Comparison of ENCODE assay signal across 8 mouse cellular contexts in the genomic region with DNA sequence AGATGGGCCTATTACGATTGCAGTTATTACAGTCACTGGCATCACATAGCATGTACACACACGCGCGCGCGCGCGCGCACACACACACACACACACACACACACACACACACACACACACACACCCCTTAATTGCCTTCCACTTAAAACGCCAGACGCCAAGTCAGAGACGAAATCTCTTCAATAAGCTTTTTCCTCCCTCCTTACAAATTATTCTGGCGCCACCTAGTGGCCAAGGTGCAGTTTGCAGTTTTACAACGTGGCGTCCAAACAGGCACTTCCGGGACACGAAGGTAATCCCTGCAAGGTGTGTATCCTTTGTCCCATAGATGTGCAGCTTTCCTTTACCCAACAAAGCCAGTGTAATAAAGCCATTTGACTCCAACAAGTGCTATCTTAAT. TPM values are rescaled to one million over a fixed set of nuclear protein-coding genes. Genes with fewer than 3 reads are reported as not detected.
DNase-seq lines count a peak whose midpoint lies in the region; ATAC-seq and TF ChIP-seq lines count a peak whose summit lies in the region.

No protein-coding gene starts in this region.

- H3K27ac ChIP-seq in bone marrow, adult 2 months (ENCODE audit: control insufficient read depth, insufficient read depth, low read depth, low read length, poor library complexity) = no peak overlapping the region
- no peak overlapping the region for H3K27ac ChIP-seq in embryonic facial prominence, embryonic 14.5 days (replicated peaks; ENCODE audit: low read depth, low read length)
- no peak overlapping the region for H3K27ac ChIP-seq in limb, embryonic 14.5 days (replicated peaks; ENCODE audit: low read depth, low read length)

- H3K9ac ChIP-seq in embryonic facial prominence, embryonic 14.5 days (ENCODE audit: low read depth, low read length) = 0 out of 2 replicates have a peak overlapping the region, but pooled peaks have one; percentile 30
- no peak overlapping the region for H3K9ac ChIP-seq in limb, embryonic 14.5 days (ENCODE audit: low read depth, low read length, severe bottlenecking)

- no peak for TF ChIP-seq POLR2A in bone marrow, adult 2 months (IDR thresholded peaks at IDR 0.05; ENCODE audit: borderline replicate concordance, control insufficient read depth, low read depth, low read length)
- no peak for TF ChIP-seq POLR2A in limb, embryonic 14.5 days (IDR thresholded peaks at IDR 0.05; ENCODE audit: borderline replicate concordance, extremely low read depth, insufficient read depth, insufficient read length)

- no peaks in the 10 kb centered on the region for H3K9me3 ChIP-seq in embryonic facial prominence, embryonic 14.5 days (ENCODE audit: control insufficient read depth, low read length)
- no peaks in the 10 kb centered on the region for H3K9me3 ChIP-seq in limb, embryonic 14.5 days (ENCODE audit: control insufficient read depth, low read length)

- H3K4me3 ChIP-seq in bone marrow, adult 2 months (replicated peaks; ENCODE audit: control insufficient read depth, low read depth, low read length) = no peak overlapping the region
- H3K4me3 ChIP-seq in embryonic facial prominence, embryonic 14.5 days (ENCODE audit: low read depth, low read length) = peak overlapping the region; percentile 21
- peak overlapping the region; percentile 2; the same call in 1 of the 2 replicates for H3K4me3 ChIP-seq in limb, embryonic 14.5 days (replicated peaks; ENCODE audit: low read length)

- H3K27me3 ChIP-seq in embryonic facial prominence, embryonic 14.5 days (replicated peaks; ENCODE audit: control insufficient read depth, insufficient read depth, low read length) = 0 out of 2 replicates have a peak, but pooled peaks cover 2% of the 10 kb centered on the region
- H3K27me3 ChIP-seq in limb, embryonic 14.5 days (ENCODE audit: control insufficient read depth, insufficient read depth, low read length) = no peaks in the 10 kb centered on the region; the same call in 1 of the 2 replicates

- WGBS in bone marrow, adult 2 months = 8% methylated on average over 17 of the region's 17 CpGs
- WGBS in embryonic facial prominence, embryonic 14.5 days = 14% methylated on average over 17 of the region's 17 CpGs
- WGBS in limb, embryonic 14.5 days = 9% methylated on average over 17 of the region's 17 CpGs

- peaks cover 2% of the 10 kb centered on the region; the same call in 1 of the 2 replicates for H3K4me1 ChIP-seq in bone marrow, adult 2 months (ENCODE audit: control insufficient read depth, insufficient read depth, low read length)
- H3K4me1 ChIP-seq in embryonic facial prominence, embryonic 14.5 days (ENCODE audit: control insufficient read depth, insufficient read depth, low read length) = no peaks in the 10 kb centered on the region
- H3K4me1 ChIP-seq in limb, embryonic 14.5 days (ENCODE audit: control insufficient read depth, insufficient read depth, low read length) = no peaks in the 10 kb centered on the region

- peak overlapping the region; percentile 50 for H3K4me2 ChIP-seq in embryonic facial prominence, embryonic 14.5 days (ENCODE audit: low read depth, low read length)
- H3K4me2 ChIP-seq in limb, embryonic 14.5 days (replicated peaks; ENCODE audit: low read depth, low read length, severe bottlenecking) = peak overlapping the region; percentile 40

- ATAC-seq in embryonic facial prominence, embryonic 14.5 days (ENCODE audit: low read depth) = no peak
- no peak for ATAC-seq in limb, embryonic 14.5 days (ENCODE audit: low FRiP score, low read depth)

- peak; percentile 87 for DNase-seq in B cell, adult 2 months
- DNase-seq in embryonic facial prominence, embryonic 14.5 days (ENCODE audit: low spot score) = peak; percentile 90
- peak; percentile 21 to 54 for DNase-seq in heart, adult 9 months (ENCODE audit: low spot score in 2 of 2)
- peak; percentile 76 for DNase-seq in kidney, adult 9 months
- DNase-seq in limb, embryonic 14.5 days (ENCODE audit: low spot score) = peak; percentile 71
- peak; percentile 23 to 59 for DNase-seq in monocyte, adult 2 months (ENCODE audit: low read depth in 1 of 2, low spot score in 2 of 2)
- peak; percentile 56 to 77 for DNase-seq in spleen, postnatal 14 days (ENCODE audit: low spot score in 2 of 2)

- H3K36me3 ChIP-seq in embryonic facial prominence, embryonic 14.5 days (ENCODE audit: control insufficient read depth, insufficient read depth, low read length) = no peaks in the 10 kb centered on the region
- H3K36me3 ChIP-seq in limb, embryonic 14.5 days (ENCODE audit: control insufficient read depth, insufficient read depth, low read length) = no peaks in the 10 kb centered on the region

- TF ChIP-seq CTCF in bone marrow, adult 2 months (IDR thresholded peaks at IDR 0.05; ENCODE audit: control insufficient read depth, insufficient read depth, low read length) = peak; percentile 76

RNA-seq across cellular contexts. Expression of gene Aicda, which starts 6.8 kb away (rescaled TPM):
- 0.40 TPM in 1 of 2 replicates, not detected in the other for polyA plus RNA-seq in bone marrow, adult 2 months (2011; ENCODE audit: insufficient read depth, insufficient read length, low replicate concordance, missing spikeins)
- polyA plus RNA-seq in embryonic facial prominence, embryonic 14.5 days (2014; fragmentation: Nextera tagmentation; extraction: Ambion mirVana) = 0.13 and 0.16 TPM in 2 replicates
- 0.23 TPM in 2 replicates for polyA plus RNA-seq in limb, embryonic 14.5 days (2012; rRNA removed)
- 0.19 and 0.50 TPM in 2 replicates for polyA plus RNA-seq in limb, embryonic 14.5 days (2014; fragmentation: Nextera tagmentation; extraction: Ambion mirVana)

RNA-seq across cellular contexts. Expression of gene Apobec1, which starts 41.8 kb away (rescaled TPM):
- 9.8 and 23.3 TPM in 2 replicates for polyA plus RNA-seq in bone marrow, adult 2 months (2011; ENCODE audit: insufficient read depth, insufficient read length, low replicate concordance, missing spikeins)
- polyA plus RNA-seq in embryonic facial prominence, embryonic 14.5 days (2014; fragmentation: Nextera tagmentation; extraction: Ambion mirVana) = 4.1 and 5.5 TPM in 2 replicates
- polyA plus RNA-seq in limb, embryonic 14.5 days (2012; rRNA removed) = 7.2 TPM in 2 replicates
- polyA plus RNA-seq in limb, embryonic 14.5 days (2014; fragmentation: Nextera tagmentation; extraction: Ambion mirVana) = 3.5 and 5.9 TPM in 2 replicates

RNA-seq across cellular contexts. Expression of gene Gdf3, which starts 49.5 kb away (rescaled TPM):
- polyA plus RNA-seq in bone marrow, adult 2 months (2011; ENCODE audit: insufficient read depth, insufficient read length, low replicate concordance, missing spikeins) = 2.0 and 8.2 TPM in 2 replicates
- polyA plus RNA-seq in embryonic facial prominence, embryonic 14.5 days (2014; fragmentation: Nextera tagmentation; extraction: Ambion mirVana) = 0.37 TPM in 1 of 2 replicates, not detected in the other
- polyA plus RNA-seq in limb, embryonic 14.5 days (2012; rRNA removed) = 0.20 and 0.24 TPM in 2 replicates
- polyA plus RNA-seq in limb, embryonic 14.5 days (2014; fragmentation: Nextera tagmentation; extraction: Ambion mirVana) = 0.11 and 0.21 TPM in 2 replicates

RNA-seq across cellular contexts. Expression of gene Mfap5, which starts 54.8 kb away (rescaled TPM):
- polyA plus RNA-seq in bone marrow, adult 2 months (2011; ENCODE audit: insufficient read depth, insufficient read length, low replicate concordance, missing spikeins) = 4.1 TPM in 1 of 2 replicates, not detected in the other
- polyA plus RNA-seq in embryonic facial prominence, embryonic 14.5 days (2014; fragmentation: Nextera tagmentation; extraction: Ambion mirVana) = 70.7 and 98.8 TPM in 2 replicates
- polyA plus RNA-seq in limb, embryonic 14.5 days (2012; rRNA removed) = 19.3 and 33.5 TPM in 2 replicates
- polyA plus RNA-seq in limb, embryonic 14.5 days (2014; fragmentation: Nextera tagmentation; extraction: Ambion mirVana) = 35.6 and 47.3 TPM in 2 replicates

Comparison
In these comparisons a context has a peak if more than half of its experiments do, and no peak if none do; other contexts are left out.
1. DNase-seq: peak in every context shown above with its lines; median percentile 90 in embryonic facial prominence, embryonic 14.5 days; 87 in B cell, adult 2 months; 76 in kidney, adult 9 months; 71 in limb, embryonic 14.5 days; 66 in spleen, postnatal 14 days; 41 in monocyte, adult 2 months; 38 in heart, adult 9 months.